ENCODE assay signal across 18 mouse cellular contexts in the genomic region with DNA sequence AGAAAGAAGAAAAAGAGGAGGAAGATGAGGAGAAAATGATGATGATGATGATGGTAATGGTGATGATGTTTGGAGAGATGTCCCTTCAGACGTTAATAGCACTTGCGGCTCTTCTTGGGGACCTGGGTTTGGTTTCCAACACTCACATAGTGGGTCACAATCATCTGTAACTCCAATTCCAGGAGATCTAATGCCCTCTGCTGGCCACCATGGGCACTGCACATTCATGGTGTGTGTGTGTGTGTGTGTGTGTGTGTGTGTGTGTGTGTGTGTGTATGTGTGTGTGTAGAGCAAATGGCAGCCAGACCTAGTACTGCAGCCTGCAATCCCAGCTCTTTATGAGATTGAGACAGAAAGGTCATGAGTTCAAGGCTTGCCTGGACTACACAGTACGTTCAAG. TPM values are rescaled to one million over a fixed set of nuclear protein-coding genes. Genes with fewer than 3 reads are reported as not detected.
A peak's percentile ranks its signal among the peaks of the same experiment; 100 is the strongest.
DNase-seq lines count a peak whose midpoint lies in the region; ATAC-seq and TF ChIP-seq lines count a peak whose summit lies in the region.
"Had no signal": no experiment of that assay in that cellular context is flagged by ENCODE, and none has a peak within 500 bp of the region (broad histone marks: within the 10 kb centered on the region; RNA-seq: fewer than 3 reads in every experiment).

No protein-coding gene starts in this region.

- TF ChIP-seq CTCF in embryonic fibroblast, embryonic 13.5 days (IDR thresholded peaks at IDR 0.05; ENCODE audit: borderline replicate concordance, insufficient read depth, low read length) = peak; percentile 25; the same call in 1 of the 2 replicates

- H3K27ac ChIP-seq in liver, embryonic 11.5 days (ENCODE audit: low read depth, low read length) = no peak overlapping the region
- no peak overlapping the region for H3K27ac ChIP-seq in embryonic fibroblast, embryonic 13.5 days (ENCODE audit: insufficient read depth, low read length)
- H3K27ac ChIP-seq: embryonic facial prominence, embryonic 12.5 days; heart, embryonic 15.5 days; hindbrain, embryonic 13.5 days; limb, embryonic 15.5 days had no signal

- H3K4me1 ChIP-seq in liver, embryonic 11.5 days (replicated peaks; ENCODE audit: control insufficient read depth, insufficient read depth, low read length) = peaks cover 13% of the 10 kb centered on the region
- H3K4me1 ChIP-seq in embryonic fibroblast, embryonic 13.5 days (ENCODE audit: control insufficient read depth, insufficient read depth, low read length) = no peaks in the 10 kb centered on the region

- peaks cover 10% of the 10 kb centered on the region for H3K27me3 ChIP-seq in liver, embryonic 11.5 days (replicated peaks; ENCODE audit: control insufficient read depth, insufficient read depth, low read length)

- no peak overlapping the region for H3K4me3 ChIP-seq in liver, embryonic 11.5 days (ENCODE audit: low read depth, low read length)
- no peak overlapping the region for H3K4me3 ChIP-seq in embryonic fibroblast, embryonic 13.5 days (ENCODE audit: insufficient read depth, low read length)
- H3K4me3 ChIP-seq: embryonic facial prominence, embryonic 12.5 days; forebrain, embryonic 15.5 days; heart, embryonic 15.5 days; hindbrain, embryonic 13.5 days; left cerebral cortex, adult 2 months; limb, embryonic 15.5 days had no signal

- no peaks in the 10 kb centered on the region for H3K36me3 ChIP-seq in liver, embryonic 11.5 days (ENCODE audit: control insufficient read depth, insufficient read depth, low read length)
- H3K36me3 ChIP-seq: embryonic facial prominence, embryonic 12.5 days; heart, embryonic 15.5 days; limb, embryonic 15.5 days had no signal

- 82% methylated on average over 3 of the region's 3 CpGs for WGBS in liver, embryonic 11.5 days

- no peak overlapping the region for H3K4me2 ChIP-seq in liver, embryonic 11.5 days
- H3K4me2 ChIP-seq: embryonic facial prominence, embryonic 12.5 days; forebrain, embryonic 15.5 days; heart, embryonic 15.5 days; hindbrain, embryonic 13.5 days; limb, embryonic 15.5 days had no signal

- no peak for ATAC-seq in CD4-positive, CD25-positive, alpha-beta regulatory T cell, adult 4 months
- ATAC-seq in liver, embryonic 11.5 days (replicated peaks; ENCODE audit: low FRiP score) = no peak
- ATAC-seq: forebrain, embryonic 15.5 days had no signal

- H3K9ac ChIP-seq in liver, embryonic 11.5 days (ENCODE audit: low read depth, low read length) = no peak overlapping the region
- H3K9ac ChIP-seq: embryonic facial prominence, embryonic 12.5 days; forebrain, embryonic 15.5 days; heart, embryonic 15.5 days; hindbrain, embryonic 13.5 days; limb, embryonic 15.5 days had no signal

- DNase-seq in CD4-positive, CD25-positive, alpha-beta regulatory T cell, adult 2 months (ENCODE audit: low read depth, low spot score) = peak; percentile 43
- DNase-seq in liver (peak; percentile 33), adipocyte (ENCODE audit: low spot score) (no peak)
- no peak for DNase-seq in liver, embryonic 11.5 days (ENCODE audit: low spot score)
- DNase-seq in CD4-positive helper T cell, adult 2 months (ENCODE audit: low read depth, low spot score) = peak; percentile 34
- DNase-seq in left cerebral cortex, postnatal 36 days (ENCODE audit: low spot score in 2 of 2) = no peak
- DNase-seq: adrenal gland, adult 2 months; cerebellum, postnatal 14 days; gastrocnemius, postnatal 36 days; kidney, postnatal 14 days had no signal

- intact Hi-C loops in left cerebral cortex, postnatal 36 days (cut with DNase I) = loop anchor here (2.0 kb wide), 1 partner anchor 15 kb away; the partner anchor contains the start of gene Plppr2

- H3K9me3 ChIP-seq in liver, embryonic 11.5 days (ENCODE audit: control insufficient read depth, low read length) = no peaks in the 10 kb centered on the region
- H3K9me3 ChIP-seq: embryonic facial prominence, embryonic 12.5 days; forebrain, embryonic 15.5 days; heart, embryonic 15.5 days; hindbrain, embryonic 13.5 days; limb, embryonic 15.5 days had no signal

- TF ChIP-seq POLR2A in embryonic fibroblast, embryonic 13.5 days (IDR thresholded peaks at IDR 0.05; ENCODE audit: low read depth, low read length) = no peak

RNA-seq across cellular contexts. Expression of gene Swsap1, which starts 3.6 kb away (rescaled TPM):
- polyA plus RNA-seq in CD4-positive, CD25-positive, alpha-beta regulatory T cell, adult 4 months (2017; shearing (Covaris generic)) = 10 to 100 TPM in 1 of 2 experiments, 1 to 10 TPM in 1; 3.2 to 13.5 TPM
- 9.8 and 11.9 TPM in 2 replicates for polyA plus RNA-seq in liver, embryonic 11.5 days (2014; fragmentation: Nextera tagmentation; extraction: Ambion mirVana)
- polyA plus RNA-seq in embryonic fibroblast, embryonic 13.5 days (2011; ENCODE audit: insufficient read length, low read depth, missing spikeins) = 5.7 and 6.9 TPM in 2 replicates
- 10 to 100 TPM; 14.8 to 15.2 TPM for total RNA-seq in left cerebral cortex, postnatal 36 days (2021)

RNA-seq across cellular contexts. Expression of gene Epor, which starts 11.3 kb away (rescaled TPM):
- not detected for polyA plus RNA-seq in CD4-positive, CD25-positive, alpha-beta regulatory T cell, adult 4 months (2017; shearing (Covaris generic))
- polyA plus RNA-seq in liver, embryonic 11.5 days (2014; fragmentation: Nextera tagmentation; extraction: Ambion mirVana) = 131 TPM in 2 replicates
- polyA plus RNA-seq in embryonic fibroblast, embryonic 13.5 days (2011; ENCODE audit: insufficient read length, low read depth, missing spikeins) = not detected in 2 replicates
- 10 to 100 TPM in 1 of 2 experiments, 1 to 10 TPM in 1; 7.7 to 11.6 TPM for total RNA-seq in left cerebral cortex, postnatal 36 days (2021)

RNA-seq across cellular contexts. Expression of gene Plppr2, which starts 15.1 kb away (rescaled TPM):
- under 1 TPM; 0.28 to 0.90 TPM for polyA plus RNA-seq in CD4-positive, CD25-positive, alpha-beta regulatory T cell, adult 4 months (2017; shearing (Covaris generic))
- polyA plus RNA-seq in liver, embryonic 11.5 days (2014; fragmentation: Nextera tagmentation; extraction: Ambion mirVana) = 6.1 and 7.2 TPM in 2 replicates
- 13.1 and 14.9 TPM in 2 replicates for polyA plus RNA-seq in embryonic fibroblast, embryonic 13.5 days (2011; ENCODE audit: insufficient read length, low read depth, missing spikeins)
- 100 to 1,000 TPM; 193 to 201 TPM for total RNA-seq in left cerebral cortex, postnatal 36 days (2021)

RNA-seq across cellular contexts. Expression of gene Tmem205, which starts 24.6 kb away (rescaled TPM):
- 1 to 10 TPM; 8.0 to 8.7 TPM for polyA plus RNA-seq in CD4-positive, CD25-positive, alpha-beta regulatory T cell, adult 4 months (2017; shearing (Covaris generic))
- polyA plus RNA-seq in liver, embryonic 11.5 days (2014; fragmentation: Nextera tagmentation; extraction: Ambion mirVana) = 45.0 and 51.0 TPM in 2 replicates
- polyA plus RNA-seq in embryonic fibroblast, embryonic 13.5 days (2011; ENCODE audit: insufficient read length, low read depth, missing spikeins) = 21.0 and 25.4 TPM in 2 replicates
- total RNA-seq in left cerebral cortex, postnatal 36 days (2021) = 10 to 100 TPM; 32.8 to 38.5 TPM

RNA-seq across cellular contexts. Expression of gene Ccdc159, which starts 24.7 kb away (rescaled TPM):
- polyA plus RNA-seq in CD4-positive, CD25-positive, alpha-beta regulatory T cell, adult 4 months (2017; shearing (Covaris generic)) = under 1 TPM in 1 of 2 experiments, not detected in 1; 0.94 TPM
- 2.2 and 2.9 TPM in 2 replicates for polyA plus RNA-seq in liver, embryonic 11.5 days (2014; fragmentation: Nextera tagmentation; extraction: Ambion mirVana)
- 5.6 and 6.2 TPM in 2 replicates for polyA plus RNA-seq in embryonic fibroblast, embryonic 13.5 days (2011; ENCODE audit: insufficient read length, low read depth, missing spikeins)
- 10 to 100 TPM; 13.0 to 20.1 TPM for total RNA-seq in left cerebral cortex, postnatal 36 days (2021)

Comparison
In these comparisons a context has a peak if more than half of its experiments do, and no peak if none do; other contexts are left out.
1. DNase-seq: peak in CD4-positive, CD25-positive, alpha-beta regulatory T cell, adult 2 months (single experiment), liver (single experiment) and CD4-positive helper T cell, adult 2 months (single experiment); none in liver, embryonic 11.5 days (single experiment), left cerebral cortex, postnatal 36 days (0 of 2) and adipocyte (single experiment).
2. RNA of gene Epor, which starts 11.3 kb away (polyA plus RNA-seq): 131 TPM in liver, embryonic 11.5 days; not detected in embryonic fibroblast, embryonic 13.5 days and not detected in CD4-positive, CD25-positive, alpha-beta regulatory T cell, adult 4 months; every median in the first group is over 10 times any median in the second.